Mouse (Mus musculus) urinary bladder, postnatal 4 days (tissue): ENCODE measurements at regions not wholly inside any gene's neighbourhood (a gene's known extent, or its start where the extent isn't known, plus 50 kb on each side); places are given as distances from the start of the nearest gene placed in this dataset.

ENCODE experiments used
- DNase-seq, 2 experiments: peaks; one replicate each; pipeline ENCODE4 v3.0.0; 2021 to 2022; ENCODE audit warnings: low spot score in 2 of 2

DNA sequence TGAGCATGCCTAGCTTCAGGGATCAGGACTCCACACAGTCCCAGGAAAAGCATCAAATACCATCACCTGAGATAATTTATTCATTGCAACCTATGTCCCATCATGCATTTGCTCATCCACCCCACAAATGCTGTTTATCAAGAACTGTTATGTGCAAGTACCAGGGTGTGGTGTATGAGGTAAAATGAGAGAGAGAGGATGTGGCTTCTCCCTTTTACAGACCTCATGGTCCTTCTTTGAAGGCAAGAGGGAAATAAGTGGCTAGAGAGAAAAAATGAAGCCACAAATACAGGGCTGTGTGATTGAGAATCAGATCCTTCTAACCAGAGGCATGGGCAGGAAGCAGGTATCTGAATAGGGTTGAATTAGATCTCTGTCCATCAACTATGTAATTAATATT lies 51.3 kb upstream of the Camk1g start:
- no peak for DNase-seq
